In genomic region chr11:72782103-72782502, GRCm38 (mm10) we compare ENCODE assay signal across 30 mouse cellular contexts. TPM values are rescaled to one million over a fixed set of nuclear protein-coding genes. Genes with fewer than 3 reads are reported as not detected.
DNase-seq lines count a peak whose midpoint lies in the region; ATAC-seq and TF ChIP-seq lines count a peak whose summit lies in the region.
"Had no signal": no experiment of that assay in that cellular context is flagged by ENCODE, and none has a peak within 500 bp of the region (broad histone marks: within the 10 kb centered on the region; RNA-seq: fewer than 3 reads in every experiment).

No protein-coding gene starts in this region.

- H3K9me3 ChIP-seq in lung, postnatal 0 days (ENCODE audit: low read length) = no peaks in the 10 kb centered on the region
- H3K9me3 ChIP-seq: embryonic facial prominence, embryonic 13.5 days; forebrain, embryonic 10.5 days; G1E; heart, embryonic 13.5 days; liver, embryonic 12.5 days; midbrain, embryonic 15.5 days; neural tube, embryonic 12.5 days had no signal

- no peaks in the 10 kb centered on the region for H3K36me3 ChIP-seq in lung, postnatal 0 days (ENCODE audit: insufficient read depth, low read length)
- H3K36me3 ChIP-seq: embryonic facial prominence, embryonic 13.5 days; forebrain, embryonic 10.5 days; G1E; heart, embryonic 13.5 days; liver, embryonic 12.5 days; midbrain, embryonic 15.5 days; neural tube, embryonic 12.5 days had no signal

- H3K4me2 ChIP-seq in lung, postnatal 0 days (replicated peaks; ENCODE audit: low read depth, low read length) = no peak overlapping the region
- H3K4me2 ChIP-seq: embryonic facial prominence, embryonic 13.5 days; heart, embryonic 13.5 days; hindbrain, embryonic 14.5 days; liver, embryonic 12.5 days; midbrain, embryonic 15.5 days; neural tube, embryonic 12.5 days had no signal

- 55% methylated on average over 2 of the region's 2 CpGs for WGBS in lung, postnatal 0 days

- no peak overlapping the region for H3K9ac ChIP-seq in lung, postnatal 0 days (replicated peaks; ENCODE audit: low read depth)
- H3K9ac ChIP-seq: embryonic facial prominence, embryonic 13.5 days; heart, embryonic 13.5 days; hindbrain, embryonic 14.5 days; liver, embryonic 12.5 days; liver, postnatal 0 days; midbrain, embryonic 15.5 days; neural tube, embryonic 12.5 days had no signal

- H3K4me3 ChIP-seq in lung, postnatal 0 days (ENCODE audit: low read depth, low read length) = no peak overlapping the region
- H3K4me3 ChIP-seq: embryonic facial prominence, embryonic 13.5 days; forebrain, embryonic 10.5 days; heart, embryonic 13.5 days; liver, embryonic 12.5 days; midbrain, embryonic 15.5 days; myocyte; neural tube, embryonic 12.5 days had no signal

- ATAC-seq in lung, postnatal 0 days = no peak
- ATAC-seq in granulocyte monocyte progenitor cell, adult 5-6 weeks (replicated peaks; ENCODE audit: poor library complexity, severe bottlenecking) = peak; percentile 97
- peak; percentile 69; the same call in 1 of the 2 replicates for ATAC-seq in neutrophil, adult 5-6 weeks (ENCODE audit: extremely low read depth, insufficient number of reproducible peaks, low FRiP score, poor library complexity, severe bottlenecking)
- ATAC-seq: forebrain, embryonic 16.5 days; inflammation-experienced regulatory T-cells, adult 6 months; liver, embryonic 12.5 days; liver, postnatal 0 days; midbrain, embryonic 15.5 days had no signal

- no peak for TF ChIP-seq CTCF in lung, postnatal 0 days (IDR thresholded peaks at IDR 0.05)

- H3K4me1 ChIP-seq in lung, postnatal 0 days (ENCODE audit: insufficient read depth, low read depth, low read length) = no peaks in the 10 kb centered on the region
- H3K4me1 ChIP-seq: embryonic facial prominence, embryonic 13.5 days; forebrain, embryonic 10.5 days; heart, embryonic 13.5 days; liver, embryonic 12.5 days; midbrain, embryonic 15.5 days; neural tube, embryonic 12.5 days had no signal

- peak; percentile 15 for DNase-seq in lung, postnatal 0 days (ENCODE audit: low spot score)
- no peak for DNase-seq in lung, postnatal 4 days
- peak; percentile 55 for DNase-seq in A20 (ENCODE audit: low read depth, low spot score)
- DNase-seq in cerebellum, adult 11-12 months = no peak
- no peak for DNase-seq in right cerebral cortex, postnatal 36 days (ENCODE audit: low spot score in 2 of 2)
- DNase-seq: adrenal gland, postnatal 25 days; cerebellum, adult 9-10 months; cerebellum, postnatal 36 days; heart, postnatal 10 days; kidney, adult 2 months; layer of hippocampus, postnatal 36 days; left cerebral cortex, postnatal 4 days; liver, postnatal 0 days; lung, postnatal 10 days; thymus, adult 2 months; thymus, postnatal 36 days had no signal

- TF ChIP-seq EP300 in lung, postnatal 0 days (IDR thresholded peaks at IDR 0.05) = no peak

- no peak overlapping the region for H3K27ac ChIP-seq in lung, postnatal 0 days (ENCODE audit: low read length)
- H3K27ac ChIP-seq: embryonic facial prominence, embryonic 13.5 days; forebrain, embryonic 10.5 days; heart, embryonic 13.5 days; hindbrain, embryonic 14.5 days; kidney, postnatal 0 days; liver, embryonic 12.5 days; midbrain, embryonic 15.5 days; neural tube, embryonic 12.5 days had no signal

- no peaks in the 10 kb centered on the region for H3K27me3 ChIP-seq in lung, postnatal 0 days (replicated peaks; ENCODE audit: insufficient read depth, low read length)
- H3K27me3 ChIP-seq: embryonic facial prominence, embryonic 13.5 days; heart, embryonic 13.5 days; liver, embryonic 12.5 days; midbrain, embryonic 15.5 days; neural tube, embryonic 12.5 days had no signal

RNA-seq across cellular contexts. Expression of gene Cyb5d2, which starts 13.8 kb away (rescaled TPM):
- polyA plus RNA-seq in lung, postnatal 0 days (2015; fragmentation: Nextera tagmentation; extraction: Ambion mirVana) = 7.1 and 7.2 TPM in 2 replicates
- 2.2 and 3.2 TPM in 2 replicates for total RNA-seq in granulocyte monocyte progenitor cell, adult 5-6 weeks (2014; fragmentation: Nextera tagmentation)
- 4.4 and 9.7 TPM in 2 replicates for total RNA-seq in granulocyte monocyte progenitor cell, adult 5-6 weeks (2017)
- total RNA-seq in neutrophil, adult 5-6 weeks (2017) = 12.7 and 12.9 TPM in 2 replicates

RNA-seq across cellular contexts. Expression of gene Zzef1, which starts 13.9 kb away (rescaled TPM):
- polyA plus RNA-seq in lung, postnatal 0 days (2015; fragmentation: Nextera tagmentation; extraction: Ambion mirVana) = 9.6 and 10.6 TPM in 2 replicates
- total RNA-seq in granulocyte monocyte progenitor cell, adult 5-6 weeks (2014; fragmentation: Nextera tagmentation) = 29.9 and 31.8 TPM in 2 replicates
- 21.6 and 22.1 TPM in 2 replicates for total RNA-seq in granulocyte monocyte progenitor cell, adult 5-6 weeks (2017)
- 74.2 and 77.9 TPM in 2 replicates for total RNA-seq in neutrophil, adult 5-6 weeks (2017)

Comparison
In these comparisons a context has a peak if more than half of its experiments do, and no peak if none do; other contexts are left out.
1. DNase-seq: peak in lung, postnatal 0 days (single experiment) and A20 (single experiment); none in lung, postnatal 4 days (0 of 2), cerebellum, adult 11-12 months (single experiment) and right cerebral cortex, postnatal 36 days (0 of 2).